ENCODE assay signal across 16 mouse cellular contexts in genomic region chr2:107183066-107183465, GRCm38 (mm10).
DNase-seq lines count a peak whose midpoint lies in the region.
"Had no signal": no experiment of that assay in that cellular context is flagged by ENCODE, and none has a peak within 500 bp of the region (broad histone marks: within the 10 kb centered on the region; RNA-seq: fewer than 3 reads in every experiment).

No protein-coding gene starts in this region.

- DNase-seq in adrenal gland, adult 2 months = peak; percentile 61
- peak; percentile 31 for DNase-seq in adrenal gland, postnatal 10 days
- peak; percentile 10 to 33 for DNase-seq in adrenal gland, postnatal 36 days
- DNase-seq in cerebellum, adult 11-12 months = no peak
- no peak for DNase-seq in gastrocnemius, adult 8-10 months (ENCODE audit: low spot score in 2 of 2)
- DNase-seq in layer of hippocampus, adult 18-20 months (ENCODE audit: low spot score in 2 of 2) = no peak
- DNase-seq: cerebellum, adult 11 months; cerebellum, adult 8-10 months; cerebellum, postnatal 10 days; cerebellum, postnatal 36 days; gastrocnemius, postnatal 14 days; heart, adult 18-20 months; heart, postnatal 10 days; heart, postnatal 36 days; kidney, adult 11 months; kidney, adult 8-10 months had no signal

Comparison
In these comparisons a context has a peak if more than half of its experiments do, and no peak if none do; other contexts are left out.
1. DNase-seq: peak in adrenal gland, adult 2 months (single experiment), adrenal gland, postnatal 10 days (single experiment) and adrenal gland, postnatal 36 days (2 of 2); none in cerebellum, adult 11-12 months (single experiment), gastrocnemius, adult 8-10 months (0 of 2) and layer of hippocampus, adult 18-20 months (0 of 2).